Mouse (Mus musculus) CH12.LX (cell line): ENCODE measurements around the gene Pdcd5. TPM values are rescaled to one million over a fixed set of nuclear protein-coding genes. Genes with fewer than 3 reads are reported as not detected.

Experiments used
- DNase-seq: peaks from one replicate; pipeline ENCODE4 v3.0.0-alpha.2; 2013; ENCODE audit errors: extremely low read depth
- H3K27ac ChIP-seq: 2 replicates; pipeline ENCODE4 v1.5.1; 2012; ENCODE audit warnings: low read depth, mild to moderate bottlenecking, control low read depth, moderate library complexity; ENCODE audit not compliant: insufficient read depth
- H3K27me3 ChIP-seq: replicated peaks from 2 replicates; pipeline ENCODE3; 2012; ENCODE audit warnings: inconsistent platforms
- H3K36me3 ChIP-seq, 2 experiments: replicated peaks in 1 of 2; 2 replicates each; pipeline versions ENCODE3 to v1.6.1; 2012; ENCODE audit warnings: inconsistent platforms in 1 of 2, low read length in 1 of 2, mild to moderate bottlenecking in 1 of 2, mixed read lengths in 1 of 2, moderate library complexity in 1 of 2; ENCODE audit not compliant: control insufficient read depth in 1 of 2, insufficient read depth in 1 of 2
- H3K4me1 ChIP-seq, 2 experiments: 2 replicates each; pipeline ENCODE4 v1.6.1; 2012; ENCODE audit warnings: inconsistent platforms in 1 of 2, moderate library complexity in 1 of 2; ENCODE audit not compliant: insufficient read depth in 2 of 2, control insufficient read depth in 1 of 2
- H3K4me2 ChIP-seq: 2 replicates; pipeline ENCODE4 v1.6.1; 2012; ENCODE audit warnings: low read depth, mild to moderate bottlenecking, control low read depth; ENCODE audit not compliant: poor library complexity, insufficient read depth, severe bottlenecking
- H3K4me3 ChIP-seq, 3 experiments: fragments of 150-350 bp in 1 of 3; sonication (generic) in 1 of 3; replicated peaks in 1 of 3; 2 replicates each; pipeline versions ENCODE3 to v1.5.1; 2011 to 2012; ENCODE audit warnings: low read depth in 2 of 3, low read length in 2 of 3, mild to moderate bottlenecking in 2 of 3, moderate library complexity in 2 of 3, control low read depth in 1 of 3, improper control_type of control experiment in 1 of 3, inconsistent platforms in 1 of 3, mixed read lengths in 1 of 3; ENCODE audit not compliant: poor library complexity in 1 of 3
- H3K79me2 ChIP-seq: replicated peaks from 2 replicates; pipeline ENCODE4 v1.6.1; 2012; ENCODE audit warnings: mild to moderate bottlenecking, moderate library complexity; ENCODE audit not compliant: control insufficient read depth, poor library complexity, insufficient read depth, severe bottlenecking; ENCODE audit errors: extremely low read depth
- H3K9ac ChIP-seq: 2 replicates; pipeline ENCODE4 v1.6.1; 2012; ENCODE audit warnings: low read depth, mild to moderate bottlenecking, control low read depth, moderate library complexity; ENCODE audit not compliant: insufficient read depth
- H3K9me3 ChIP-seq: replicated peaks from 2 replicates; pipeline ENCODE3; 2012; ENCODE audit warnings: low read length, inconsistent platforms, mixed read lengths
- BHLHE40 ChIP-seq: IDR thresholded peaks from 2 replicates; pipeline ENCODE4 v1.6.1; 2011; ENCODE audit warnings: mild to moderate bottlenecking, low read depth, low read length, improper control_type of control experiment
- CHD2 ChIP-seq: IDR thresholded peaks from 2 replicates; pipeline ENCODE4 v1.6.1; 2011; ENCODE audit warnings: low read length, improper control_type of control experiment
- CTCF ChIP-seq, 2 experiments: IDR thresholded peaks in 1 of 2; conservative IDR thresholded peaks in 1 of 2; 2 replicates each; pipeline ENCODE4 v1.5.1; 2011 to 2012; ENCODE audit warnings: low read depth in 2 of 2, low read length in 2 of 2, improper control_type of control experiment in 1 of 2, inconsistent platforms in 1 of 2, mild to moderate bottlenecking in 1 of 2, moderate library complexity in 1 of 2
- ELF1 ChIP-seq: IDR thresholded peaks from 2 replicates; pipeline ENCODE4 v1.6.1; 2014; ENCODE audit warnings: low read depth, mild to moderate bottlenecking, inconsistent platforms, low read length, improper control_type of control experiment
- EP300 ChIP-seq: IDR thresholded peaks from 2 replicates; pipeline ENCODE4 v1.6.1; 2011; ENCODE audit warnings: low read length, improper control_type of control experiment
- ETS1 ChIP-seq: conservative IDR thresholded peaks from 2 replicates; pipeline ENCODE4 v1.6.1; 2012; ENCODE audit warnings: low read depth, mild to moderate bottlenecking, inconsistent platforms, low read length, improper control_type of control experiment, moderate library complexity
- GABPA ChIP-seq: IDR thresholded peaks from 2 replicates; pipeline ENCODE4 v1.6.1; 2012; ENCODE audit warnings: low read depth, low read length, improper control_type of control experiment, inconsistent platforms; ENCODE audit not compliant: insufficient replicate concordance
- IRF4 ChIP-seq: IDR thresholded peaks from 2 replicates; pipeline ENCODE4 v1.6.1; 2014; ENCODE audit warnings: low read depth, mild to moderate bottlenecking, inconsistent platforms, low read length, improper control_type of control experiment
- JUN ChIP-seq: IDR thresholded peaks from 2 replicates; pipeline ENCODE4 v1.6.1; 2011; ENCODE audit warnings: low read depth, mild to moderate bottlenecking, low read length, improper control_type of control experiment, moderate library complexity; ENCODE audit not compliant: insufficient read depth
- JUND ChIP-seq: conservative IDR thresholded peaks from 2 replicates; pipeline ENCODE4 v1.6.1; 2011; ENCODE audit warnings: low read depth, low read length, improper control_type of control experiment
- KAT2A ChIP-seq: IDR thresholded peaks from 2 replicates; pipeline ENCODE4 v1.6.1; 2012; ENCODE audit warnings: low read length, improper control_type of control experiment, inconsistent platforms; ENCODE audit not compliant: insufficient replicate concordance
- MEF2A ChIP-seq: IDR thresholded peaks from 2 replicates; pipeline ENCODE4 v1.6.1; 2014; ENCODE audit warnings: low read depth, mild to moderate bottlenecking, inconsistent platforms, low read length, improper control_type of control experiment, borderline replicate concordance
- NRF1 ChIP-seq: IDR thresholded peaks from 2 replicates; pipeline ENCODE4 v1.6.1; 2014; ENCODE audit warnings: low read depth, mild to moderate bottlenecking, inconsistent platforms, low read length, improper control_type of control experiment, moderate library complexity
- POLR2A ChIP-seq: IDR thresholded peaks from 2 replicates; pipeline ENCODE4 v1.6.1; 2011; ENCODE audit warnings: low read depth, mild to moderate bottlenecking, improper control_type of control experiment, low read length
- POLR2AphosphoS2 ChIP-seq: IDR thresholded peaks from 2 replicates; pipeline ENCODE4 v1.6.1; 2011; ENCODE audit warnings: low read depth, low read length, improper control_type of control experiment
- RAD21 ChIP-seq: IDR thresholded peaks from 2 replicates; pipeline ENCODE4 v1.6.1; 2011; ENCODE audit warnings: low read depth, mild to moderate bottlenecking, low read length, improper control_type of control experiment, moderate library complexity
- SMC3 ChIP-seq: IDR thresholded peaks from 2 replicates; pipeline ENCODE4 v1.6.1; 2011; ENCODE audit warnings: low read depth, low read length, improper control_type of control experiment
- TBP ChIP-seq: conservative IDR thresholded peaks from 2 replicates; pipeline ENCODE4 v1.6.1; 2011; ENCODE audit warnings: low read depth, low read length, improper control_type of control experiment
- TCF12 ChIP-seq: IDR thresholded peaks from 2 replicates; pipeline ENCODE4 v1.6.1; 2014; ENCODE audit warnings: low read depth, mild to moderate bottlenecking, inconsistent platforms, low read length, improper control_type of control experiment
- ZMIZ1 ChIP-seq: IDR thresholded peaks from 2 replicates; pipeline ENCODE4 v1.6.1; 2012; ENCODE audit warnings: low read depth, mild to moderate bottlenecking, inconsistent platforms, low read length, improper control_type of control experiment
- ZNF384 ChIP-seq: IDR thresholded peaks from 2 replicates; pipeline ENCODE4 v1.6.1; 2012; ENCODE audit warnings: low read depth, low read length, improper control_type of control experiment, inconsistent platforms
- dilution Hi-C: fragments of 300-500 bp; cut with MboI; formaldehyde crosslinking; loops from 2 replicates; pipeline ENCODE4 v1.14.3; 2020; ENCODE audit warnings: low sequenced_read_pairs; ENCODE audit not compliant: extremely low pct_unique_long_range_greater_than_20kb, extremely low pct_ligation_motif_present
- in situ Hi-C: fragments of 300-500 bp; cut with MboI; formaldehyde crosslinking; loops from 3 replicates; pipeline ENCODE4 v1.14.3; 2019; ENCODE audit warnings: low sequenced_read_pairs, low pct_ligation_motif_present, low pct_unique_long_range_greater_than_20kb, mixed read lengths
- polyA plus RNA-seq: library from polyadenylated mRNA; unstranded; fragments of >175 nt; gene quantifications from 2 replicates; pipeline ENCODE4 v1.2.1, GENCODE M21; 2012; ENCODE audit warnings: low read depth; ENCODE audit not compliant: insufficient read length
- total RNA-seq, 2 experiments: library from RNA; depleted of rRNA; stranded (reverse); fragments of 300-350 nt in 1 of 2; fragments of >200 nt in 1 of 2; gene quantifications; 2 replicates each; pipeline ENCODE4 v1.2.3; 2012 to 2014

The Pdcd5 gene
- total and polyA plus RNA-seq, 3 experiments: 174 to 242 (median 241) TPM

DNA sequence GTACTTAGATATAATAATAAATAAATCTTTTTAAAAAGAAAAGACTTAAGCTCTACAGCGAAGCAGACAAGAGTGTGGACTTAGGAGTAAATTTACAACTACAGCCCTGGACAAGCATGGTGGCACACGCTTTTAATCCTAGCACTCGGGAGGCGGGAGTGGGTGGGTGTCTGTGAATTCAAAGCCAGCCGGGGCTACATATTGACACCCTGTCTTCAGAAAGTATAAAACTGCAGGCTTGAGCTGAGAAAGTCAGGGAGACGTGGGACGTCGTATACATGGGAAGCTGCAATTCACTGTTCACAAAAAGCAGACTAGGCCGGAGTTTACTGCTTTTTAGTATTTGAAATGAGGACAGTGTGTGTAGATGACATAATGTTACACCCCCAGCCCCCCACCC lies 10.4 kb downstream of the Pdcd5 start:
- Histone ChIP-seq H3K4me2 (no peak overlapping the region), H3K27ac (no peak overlapping the region), H3K9me3 (peaks cover 2% of the 10 kb centered on the region), H3K36me3 (peaks cover 65 to 85% of the 10 kb centered on the region in 2 experiments), H3K79me2 (no peaks in the 10 kb centered on the region), H3K9ac (no peak overlapping the region), H3K4me1 (no peaks in the 10 kb centered on the region), H3K4me3 (no peak overlapping the region), H3K27me3 (no peaks in the 10 kb centered on the region)
- dilution Hi-C loops (no loop called here), in situ Hi-C loops (no loop called here)
- no peak for DNase-seq
- TF ChIP-seq EP300: no peak
- no peak for TF ChIP-seq ETS1
- no peak for TF ChIP-seq CHD2
- TF ChIP-seq ELF1: no peak
- no peak for TF ChIP-seq POLR2AphosphoS2
- TF ChIP-seq POLR2A: no peak
- no peak for TF ChIP-seq KAT2A
- no peak for TF ChIP-seq JUN
- TF ChIP-seq TCF12: no peak
- no peak for TF ChIP-seq ZMIZ1
- no peak for TF ChIP-seq GABPA
- TF ChIP-seq ZNF384: no peak
- no peak for TF ChIP-seq BHLHE40

DNA sequence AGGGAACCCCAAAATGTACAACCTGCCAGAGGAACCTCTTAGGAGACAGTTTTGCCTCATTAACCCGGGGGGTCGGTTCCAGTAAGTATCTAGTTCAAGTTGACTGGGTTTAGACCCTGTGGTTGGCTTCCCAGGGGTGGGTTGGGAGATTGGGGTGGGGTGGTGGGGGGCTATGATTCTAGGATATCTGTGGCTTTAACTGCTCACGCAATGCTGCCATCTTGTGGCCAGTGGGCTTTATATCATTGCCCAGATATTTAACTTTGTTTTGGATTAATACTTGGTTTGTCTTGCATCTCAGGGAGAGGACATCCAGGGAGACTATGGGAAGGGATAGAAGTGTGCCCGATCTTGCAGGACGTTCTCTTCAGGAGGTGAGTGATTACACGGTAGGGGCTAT lies 11.1 kb downstream of the Pdcd5 start:
- in situ Hi-C loops: no loop called here
- H3K4me3 ChIP-seq: no peak overlapping the region
- dilution Hi-C loops: no loop called here
- DNase-seq: peak; percentile 31
- H3K36me3 ChIP-seq: peaks cover 62 to 84% of the 10 kb centered on the region in 2 experiments
- H3K9ac ChIP-seq: no peak overlapping the region
- peak; percentile 55 for TF ChIP-seq RAD21
- TF ChIP-seq JUND: no peak
- TF ChIP-seq TCF12: no peak
- peak; percentile 53 for TF ChIP-seq SMC3
- TF ChIP-seq TBP: no peak
- no peak for TF ChIP-seq IRF4
- no peak for TF ChIP-seq EP300
- TF ChIP-seq JUN: no peak
- no peak for TF ChIP-seq ZNF384
- TF ChIP-seq NRF1: no peak
- peak; percentile 39 to 70; a peak in 3 of 4 replicates for TF ChIP-seq CTCF (conservative IDR thresholded peaks at IDR 0.05 in 1 of 2, IDR thresholded peaks at IDR 0.05 in 1 of 2; ENCODE audit: low read depth in 2 of 2, low read length in 2 of 2)
- no peak for TF ChIP-seq MEF2A
- no peaks in the 10 kb centered on the region for H3K79me2 ChIP-seq
- no peaks in the 10 kb centered on the region for H3K4me1 ChIP-seq
- peaks cover 2% of the 10 kb centered on the region for H3K9me3 ChIP-seq
- H3K27ac ChIP-seq: no peak overlapping the region
- H3K27me3 ChIP-seq: no peaks in the 10 kb centered on the region
- H3K4me2 ChIP-seq: no peak overlapping the region
